Mouse (Mus musculus): ENCODE results near the gene Cacna1e. TPM values are rescaled to one million over a fixed set of nuclear protein-coding genes. Genes with fewer than 3 reads are reported as not detected.

Gene Cacna1e
- polyA plus RNA-seq, 1 experiment from 2014 or later, result 1.0 TPM

- Histone ChIP-seq H3K36me3 (replicated peaks) (no peaks in the 10 kb centered on the region), H3K27me3 (replicated peaks; ENCODE audit: low read depth, poor library complexity, severe bottlenecking) (no peaks in the 10 kb centered on the region), H3K4me1 (no peaks in the 10 kb centered on the region), H3K4me3 (no peak overlapping the region), H3K27ac (replicated peaks) (no peak overlapping the region), H3K9me3 (no peaks in the 10 kb centered on the region)
- 83% methylated on average over 6 of the region's 6 CpGs for WGBS
- no peak for DNase-seq (ENCODE audit: low spot score)
These were observed 318.3 kb downstream of the Cacna1e start for GRCm38 (mm10) chr1:154566026-154566425.

GRCm38 (mm10) chr1:154555811-154556210 is 328.5 kb downstream of the Cacna1e start:
- Histone ChIP-seq H3K36me3 (replicated peaks) (no peaks in the 10 kb centered on the region), H3K27ac (replicated peaks) (no peak overlapping the region), H3K9me3 (no peaks in the 10 kb centered on the region), H3K4me1 (peaks cover 6% of the 10 kb centered on the region), H3K4me3 (no peak overlapping the region), H3K27me3 (replicated peaks; ENCODE audit: low read depth, poor library complexity, severe bottlenecking) (no peaks in the 10 kb centered on the region)
- 50% methylated on average over 1 of the region's 1 CpGs for WGBS
- DNase-seq (ENCODE audit: low spot score), result peak; percentile 32

GRCm38 (mm10) chr1:154553132-154553531 is 331.2 kb downstream of the Cacna1e start:
- Histone ChIP-seq H3K4me1 (peaks cover 6% of the 10 kb centered on the region), H3K36me3 (replicated peaks) (no peaks in the 10 kb centered on the region), H3K4me3 (no peak overlapping the region), H3K9me3 (no peaks in the 10 kb centered on the region), H3K27me3 (replicated peaks; ENCODE audit: low read depth, poor library complexity, severe bottlenecking) (no peaks in the 10 kb centered on the region), H3K27ac (replicated peaks) (no peak overlapping the region)
- no peak for DNase-seq (ENCODE audit: low spot score)
- WGBS, result 87% methylated on average over 1 of the region's 1 CpGs

GRCm38 (mm10) chr1:154537445-154537844 is 346.9 kb downstream of the Cacna1e start:
- Histone ChIP-seq H3K27me3 (replicated peaks; ENCODE audit: low read depth, poor library complexity, severe bottlenecking) (no peaks in the 10 kb centered on the region), H3K36me3 (replicated peaks) (no peaks in the 10 kb centered on the region), H3K27ac (replicated peaks) (no peak overlapping the region), H3K4me1 (peaks cover 6% of the 10 kb centered on the region; the same call in 1 of the 2 replicates), H3K4me3 (no peak overlapping the region), H3K9me3 (no peaks in the 10 kb centered on the region)
- no peak for DNase-seq (ENCODE audit: low spot score)

- H3K27ac ChIP-seq (replicated peaks), result no peak overlapping the region
- no peak for DNase-seq (ENCODE audit: low spot score)
- no peaks in the 10 kb centered on the region for H3K27me3 ChIP-seq (replicated peaks; ENCODE audit: low read depth, poor library complexity, severe bottlenecking)
- 78% methylated on average over 2 of the region's 2 CpGs for WGBS
- H3K4me1 ChIP-seq, result peaks cover 6% of the 10 kb centered on the region; the same call in 1 of the 2 replicates
- no peak overlapping the region for H3K4me3 ChIP-seq
- H3K36me3 ChIP-seq (replicated peaks), result no peaks in the 10 kb centered on the region
- no peaks in the 10 kb centered on the region for H3K9me3 ChIP-seq
These were observed 347.5 kb downstream of the Cacna1e start for GRCm38 (mm10) chr1:154536763-154537162.

- WGBS, result 73% methylated on average over 11 of the region's 11 CpGs
- DNase-seq (ENCODE audit: low spot score), result peak; percentile 9
- H3K4me1 ChIP-seq, result peaks cover 6% of the 10 kb centered on the region; the same call in 1 of the 2 replicates
- no peak overlapping the region for H3K27ac ChIP-seq (replicated peaks)
- no peaks in the 10 kb centered on the region for H3K36me3 ChIP-seq (replicated peaks)
- no peaks in the 10 kb centered on the region for H3K9me3 ChIP-seq
- no peak overlapping the region for H3K4me3 ChIP-seq
- H3K27me3 ChIP-seq (replicated peaks; ENCODE audit: low read depth, poor library complexity, severe bottlenecking), result no peaks in the 10 kb centered on the region
These were observed 351.0 kb downstream of the Cacna1e start for GRCm38 (mm10) chr1:154532987-154533940.

- H3K27me3 ChIP-seq (replicated peaks; ENCODE audit: low read depth, poor library complexity, severe bottlenecking), result no peaks in the 10 kb centered on the region
- H3K4me3 ChIP-seq, result no peak overlapping the region
- 90% methylated on average over 4 of the region's 4 CpGs for WGBS
- peaks cover 6% of the 10 kb centered on the region; the same call in 1 of the 2 replicates for H3K4me1 ChIP-seq
- no peaks in the 10 kb centered on the region for H3K36me3 ChIP-seq (replicated peaks)
- DNase-seq (ENCODE audit: low spot score), result no peak
- H3K27ac ChIP-seq (replicated peaks), result no peak overlapping the region
- H3K9me3 ChIP-seq, result no peaks in the 10 kb centered on the region
These were observed 354.6 kb downstream of the Cacna1e start for GRCm38 (mm10) chr1:154529666-154530065.

GRCm38 (mm10) chr1:154528803-154529202 is 355.5 kb downstream of the Cacna1e start:
- DNase-seq (ENCODE audit: low spot score), result no peak
- H3K27me3 ChIP-seq (replicated peaks; ENCODE audit: low read depth, poor library complexity, severe bottlenecking), result no peaks in the 10 kb centered on the region
- no peaks in the 10 kb centered on the region for H3K36me3 ChIP-seq (replicated peaks)
- 95% methylated on average over 6 of the region's 6 CpGs for WGBS
- no peak overlapping the region for H3K27ac ChIP-seq (replicated peaks)
- H3K9me3 ChIP-seq, result no peaks in the 10 kb centered on the region
- no peak overlapping the region for H3K4me3 ChIP-seq
- peaks cover 6% of the 10 kb centered on the region; the same call in 1 of the 2 replicates for H3K4me1 ChIP-seq

- no peak for DNase-seq (ENCODE audit: low spot score)
- Histone ChIP-seq H3K27me3 (replicated peaks; ENCODE audit: low read depth, poor library complexity, severe bottlenecking) (no peaks in the 10 kb centered on the region), H3K4me1 (no peaks in the 10 kb centered on the region), H3K36me3 (replicated peaks) (no peaks in the 10 kb centered on the region), H3K9me3 (no peaks in the 10 kb centered on the region), H3K27ac (replicated peaks) (no peak overlapping the region), H3K4me3 (no peak overlapping the region)
- 92% methylated on average over 2 of the region's 2 CpGs for WGBS
These were observed 363.6 kb downstream of the Cacna1e start for GRCm38 (mm10) chr1:154520715-154521114.

GRCm38 (mm10) chr1:154515350-154515749 is 369.0 kb downstream of the Cacna1e start:
- no peak overlapping the region for H3K27ac ChIP-seq (replicated peaks)
- no peaks in the 10 kb centered on the region for H3K36me3 ChIP-seq (replicated peaks)
- no peak for DNase-seq (ENCODE audit: low spot score)
- 92% methylated on average over 2 of the region's 2 CpGs for WGBS
- H3K27me3 ChIP-seq (replicated peaks; ENCODE audit: low read depth, poor library complexity, severe bottlenecking), result no peaks in the 10 kb centered on the region
- H3K4me3 ChIP-seq, result no peak overlapping the region
- no peaks in the 10 kb centered on the region for H3K9me3 ChIP-seq
- no peaks in the 10 kb centered on the region for H3K4me1 ChIP-seq

GRCm38 (mm10) chr1:154511736-154512135 is 372.6 kb downstream of the Cacna1e start:
- Histone ChIP-seq H3K27ac (replicated peaks) (no peak overlapping the region), H3K27me3 (replicated peaks; ENCODE audit: low read depth, poor library complexity, severe bottlenecking) (no peaks in the 10 kb centered on the region), H3K4me1 (no peaks in the 10 kb centered on the region), H3K9me3 (no peaks in the 10 kb centered on the region), H3K36me3 (replicated peaks) (no peaks in the 10 kb centered on the region), H3K4me3 (no peak overlapping the region)
- DNase-seq (ENCODE audit: low spot score), result no peak

GRCm38 (mm10) chr1:154504005-154504404 is 380.3 kb downstream of the Cacna1e start:
- WGBS, result 75% methylated on average over 4 of the region's 4 CpGs
- no peak overlapping the region for H3K27ac ChIP-seq (replicated peaks)
- no peaks in the 10 kb centered on the region for H3K36me3 ChIP-seq (replicated peaks)
- H3K4me1 ChIP-seq, result no peaks in the 10 kb centered on the region; the same call in 1 of the 2 replicates
- H3K27me3 ChIP-seq (replicated peaks; ENCODE audit: low read depth, poor library complexity, severe bottlenecking), result no peaks in the 10 kb centered on the region
- DNase-seq (ENCODE audit: low spot score), result no peak
- no peaks in the 10 kb centered on the region for H3K9me3 ChIP-seq
- H3K4me3 ChIP-seq, result no peak overlapping the region

GRCm38 (mm10) chr1:154500869-154501268 is 383.4 kb downstream of the Cacna1e start:
- Histone ChIP-seq H3K4me3 (no peak overlapping the region), H3K9me3 (no peaks in the 10 kb centered on the region), H3K27me3 (replicated peaks; ENCODE audit: low read depth, poor library complexity, severe bottlenecking) (no peaks in the 10 kb centered on the region), H3K36me3 (replicated peaks) (no peaks in the 10 kb centered on the region), H3K27ac (replicated peaks) (no peak overlapping the region), H3K4me1 (no peaks in the 10 kb centered on the region; the same call in 1 of the 2 replicates)
- no peak for DNase-seq (ENCODE audit: low spot score)
- 90% methylated on average over 5 of the region's 5 CpGs for WGBS

All from embryonic facial prominence, embryonic 10.5 days (tissue).